20 mouse cellular contexts compared by ENCODE assay signal in genomic region chr19:26666303-26666702, GRCm38 (mm10).
DNase-seq lines count a peak whose midpoint lies in the region; ATAC-seq lines count a peak whose summit lies in the region.
"Had no signal": no experiment of that assay in that cellular context is flagged by ENCODE, and none has a peak within 500 bp of the region (broad histone marks: within the 10 kb centered on the region; RNA-seq: fewer than 3 reads in every experiment).

No protein-coding gene starts in this region.

- ATAC-seq in common myeloid progenitor, adult 5-6 weeks (replicated peaks; ENCODE audit: low read depth, poor library complexity, severe bottlenecking): 0 out of 2 replicates have a peak, but pooled peaks have one; percentile 47
- ATAC-seq in megakaryocyte progenitor cell, adult 5-6 weeks (replicated peaks; ENCODE audit: poor library complexity): peak; percentile 60; the same call in 1 of the 2 replicates
- ATAC-seq in forebrain, embryonic 11.5 days (replicated peaks; ENCODE audit: low FRiP score): no peak
- ATAC-seq: forebrain, embryonic 15.5 days had no signal

- DNase-seq in lung, postnatal 36 days: peak; percentile 5
- DNase-seq in lung, postnatal 4 days: no peak
- DNase-seq in urinary bladder, postnatal 14 days (ENCODE audit: low spot score): no peak
- DNase-seq in gastrocnemius, postnatal 10 days: no peak
- no peak for DNase-seq in forebrain, embryonic 11.5 days (ENCODE audit: low spot score)
- DNase-seq in lung, adult 18-20 months: no peak
- DNase-seq: adrenal gland, postnatal 10 days; cerebellum, adult 2 months; cerebellum, postnatal 10 days; embryo, embryonic 11 days; gastrocnemius, postnatal 14 days had no signal

- H3K27ac ChIP-seq in forebrain, embryonic 11.5 days (ENCODE audit: low read depth, low read length): no peak overlapping the region
- H3K27ac ChIP-seq: embryonic facial prominence, embryonic 15.5 days; forebrain, embryonic 10.5 days; forebrain, embryonic 15.5 days; hindbrain, embryonic 10.5 days; hindbrain, embryonic 14.5 days had no signal

- no peaks in the 10 kb centered on the region for H3K27me3 ChIP-seq in forebrain, embryonic 11.5 days (ENCODE audit: control insufficient read depth, insufficient read depth, low read length)
- H3K27me3 ChIP-seq: embryonic facial prominence, embryonic 15.5 days; forebrain, embryonic 15.5 days; heart, embryonic 12.5 days had no signal

- no peaks in the 10 kb centered on the region for H3K9me3 ChIP-seq in forebrain, embryonic 11.5 days (ENCODE audit: control insufficient read depth, low read length)
- H3K9me3 ChIP-seq: embryonic facial prominence, embryonic 15.5 days; forebrain, embryonic 10.5 days; forebrain, embryonic 15.5 days; heart, embryonic 12.5 days; hindbrain, embryonic 10.5 days had no signal

- 83% methylated on average over 5 of the region's 5 CpGs for WGBS in forebrain, embryonic 11.5 days

- no peaks in the 10 kb centered on the region for H3K4me1 ChIP-seq in forebrain, embryonic 11.5 days (replicated peaks; ENCODE audit: control insufficient read depth, insufficient read depth, low read length)
- H3K4me1 ChIP-seq: embryonic facial prominence, embryonic 15.5 days; forebrain, embryonic 10.5 days; forebrain, embryonic 15.5 days; heart, embryonic 12.5 days; hindbrain, embryonic 10.5 days had no signal

- H3K9ac ChIP-seq in forebrain, embryonic 11.5 days (ENCODE audit: low read length): no peak overlapping the region
- H3K9ac ChIP-seq: embryonic facial prominence, embryonic 15.5 days; forebrain, embryonic 15.5 days; heart, embryonic 12.5 days; hindbrain, embryonic 14.5 days had no signal

- H3K4me2 ChIP-seq in forebrain, embryonic 11.5 days (ENCODE audit: low read depth, low read length, severe bottlenecking): no peak overlapping the region
- H3K4me2 ChIP-seq: embryonic facial prominence, embryonic 15.5 days; forebrain, embryonic 15.5 days; heart, embryonic 12.5 days; hindbrain, embryonic 14.5 days had no signal

- no peak overlapping the region for H3K4me3 ChIP-seq in forebrain, embryonic 11.5 days (ENCODE audit: low read depth, low read length)
- H3K4me3 ChIP-seq: embryonic facial prominence, embryonic 15.5 days; erythroblast, embryonic 14.5 days; forebrain, embryonic 10.5 days; forebrain, embryonic 15.5 days; heart, embryonic 12.5 days; hindbrain, embryonic 10.5 days had no signal

- H3K36me3 ChIP-seq in forebrain, embryonic 11.5 days (ENCODE audit: control insufficient read depth, insufficient read depth, low read length): no peaks in the 10 kb centered on the region
- H3K36me3 ChIP-seq: forebrain, embryonic 10.5 days; hindbrain, embryonic 10.5 days had no signal
